ENCODE assay signal across 20 mouse cellular contexts in genomic region chr11:86404590-86404989, GRCm38 (mm10). TPM values are rescaled to one million over a fixed set of nuclear protein-coding genes. Genes with fewer than 3 reads are reported as not detected.
DNase-seq lines count a peak whose midpoint lies in the region; ATAC-seq and TF ChIP-seq lines count a peak whose summit lies in the region.
"Had no signal": no experiment of that assay in that cellular context is flagged by ENCODE, and none has a peak within 500 bp of the region (broad histone marks: within the 10 kb centered on the region; RNA-seq: fewer than 3 reads in every experiment).

No protein-coding gene starts in this region.

- TF ChIP-seq CTCF in hindbrain, postnatal 0 days (IDR thresholded peaks at IDR 0.05; ENCODE audit: low read depth), result no peak
- TF ChIP-seq CTCF in spleen, adult 2 months (IDR thresholded peaks at IDR 0.05; ENCODE audit: extremely low read depth, insufficient read depth, insufficient read length, insufficient replicate concordance), result no peak

- H3K4me2 ChIP-seq in hindbrain, postnatal 0 days (ENCODE audit: low read depth, low read length), result no peak overlapping the region
- H3K4me2 ChIP-seq: embryonic facial prominence, embryonic 12.5 days; forebrain, embryonic 12.5 days; heart, embryonic 12.5 days; hindbrain, embryonic 15.5 days had no signal

- no peak overlapping the region for H3K9ac ChIP-seq in hindbrain, postnatal 0 days (replicated peaks; ENCODE audit: low read length)
- H3K9ac ChIP-seq: embryonic facial prominence, embryonic 12.5 days; forebrain, embryonic 12.5 days; heart, embryonic 12.5 days; hindbrain, embryonic 15.5 days had no signal

- ATAC-seq in hindbrain, postnatal 0 days, result no peak
- ATAC-seq: forebrain, embryonic 16.5 days; inflammation-experienced regulatory T-cells, adult 6 months had no signal

- no peaks in the 10 kb centered on the region for H3K27me3 ChIP-seq in hindbrain, embryonic 10.5 days (ENCODE audit: insufficient read depth, poor library complexity, severe bottlenecking)
- H3K27me3 ChIP-seq in hindbrain, postnatal 0 days (ENCODE audit: insufficient read depth, low read length), result no peaks in the 10 kb centered on the region
- no peaks in the 10 kb centered on the region for H3K27me3 ChIP-seq in spleen, adult 2 months (ENCODE audit: control insufficient read depth, insufficient read depth, low read length)
- H3K27me3 ChIP-seq: embryonic facial prominence, embryonic 12.5 days; heart, embryonic 12.5 days; hindbrain, embryonic 15.5 days had no signal

- no peak for DNase-seq in hindbrain, embryonic 10.5 days (ENCODE audit: low spot score)
- DNase-seq in hindbrain, postnatal 0 days (ENCODE audit: low spot score), result no peak
- no peak for DNase-seq in spleen, adult 2 months (ENCODE audit: low read depth in 1 of 2, low spot score in 2 of 2)
- no peak for DNase-seq in spleen, postnatal 14 days (ENCODE audit: low spot score in 2 of 2)
- DNase-seq in MEL-GATA-1-ER (ENCODE audit: extremely low read depth, low read depth) (peak; percentile 62), MN1 (ENCODE audit: low spot score) (no peak)
- no peak for DNase-seq in embryo, embryonic 10.5 days (ENCODE audit: low spot score)
- DNase-seq: adrenal gland, adult 2 months; adrenal gland, postnatal 25 days; cerebellum, adult 18-20 months; cerebellum, adult 9-11 months; cerebellum, postnatal 36 days; embryo, embryonic 11 days; gastrocnemius, postnatal 25 days had no signal

- peaks cover 14% of the 10 kb centered on the region; the same call in 1 of the 2 replicates for H3K4me1 ChIP-seq in hindbrain, embryonic 10.5 days (replicated peaks)
- H3K4me1 ChIP-seq in hindbrain, postnatal 0 days (ENCODE audit: insufficient read depth, low read length), result no peaks in the 10 kb centered on the region
- peaks cover 17% of the 10 kb centered on the region for H3K4me1 ChIP-seq in spleen, adult 2 months (ENCODE audit: control insufficient read depth, insufficient read depth, insufficient read length)
- H3K4me1 ChIP-seq: embryonic facial prominence, embryonic 12.5 days; hindbrain, embryonic 15.5 days had no signal

- H3K9me3 ChIP-seq in hindbrain, embryonic 10.5 days, result no peaks in the 10 kb centered on the region
- H3K9me3 ChIP-seq in hindbrain, postnatal 0 days (ENCODE audit: low read length), result 0 out of 2 replicates have a peak, but pooled peaks cover 2% of the 10 kb centered on the region
- H3K9me3 ChIP-seq: embryonic facial prominence, embryonic 12.5 days; forebrain, embryonic 12.5 days; heart, embryonic 12.5 days; hindbrain, embryonic 15.5 days had no signal

- no peaks in the 10 kb centered on the region for H3K36me3 ChIP-seq in hindbrain, embryonic 10.5 days
- H3K36me3 ChIP-seq in hindbrain, postnatal 0 days (ENCODE audit: insufficient read depth, low read length), result no peaks in the 10 kb centered on the region
- no peaks in the 10 kb centered on the region for H3K36me3 ChIP-seq in spleen, adult 2 months (ENCODE audit: control insufficient read depth, insufficient read depth, low read length)
- H3K36me3 ChIP-seq: embryonic facial prominence, embryonic 12.5 days; forebrain, embryonic 12.5 days; heart, embryonic 12.5 days; hindbrain, embryonic 15.5 days had no signal

- no peak for TF ChIP-seq POLR2A in spleen, adult 2 months (IDR thresholded peaks at IDR 0.05; ENCODE audit: low read depth, low read length)

- WGBS in hindbrain, embryonic 10.5 days, result 83% methylated on average over 4 of the region's 4 CpGs
- 78% methylated on average over 4 of the region's 4 CpGs for WGBS in hindbrain, postnatal 0 days
- WGBS in spleen, adult 2 months, result 76% methylated on average over 4 of the region's 4 CpGs

- H3K4me3 ChIP-seq in hindbrain, embryonic 10.5 days, result no peak overlapping the region
- H3K4me3 ChIP-seq in hindbrain, postnatal 0 days (ENCODE audit: low read length), result no peak overlapping the region
- H3K4me3 ChIP-seq in spleen, adult 2 months (ENCODE audit: extremely low read depth, insufficient read depth, insufficient read length), result no peak overlapping the region
- H3K4me3 ChIP-seq: embryonic facial prominence, embryonic 12.5 days; forebrain, embryonic 12.5 days; heart, embryonic 12.5 days; hindbrain, embryonic 15.5 days had no signal

- H3K27ac ChIP-seq in hindbrain, embryonic 10.5 days, result peak overlapping the region; percentile 23; the same call in 1 of the 2 replicates
- no peak overlapping the region for H3K27ac ChIP-seq in hindbrain, postnatal 0 days
- H3K27ac ChIP-seq in spleen, adult 2 months (ENCODE audit: insufficient read depth, low read length), result peak overlapping the region; percentile 67
- H3K27ac ChIP-seq: embryonic facial prominence, embryonic 12.5 days; forebrain, embryonic 12.5 days; hindbrain, embryonic 15.5 days had no signal

RNA-seq across cellular contexts. Expression of gene Med13, which starts 47.2 kb away (rescaled TPM):
- 5.9 and 7.4 TPM in 2 replicates for polyA plus RNA-seq in hindbrain, embryonic 10.5 days (2016; fragmentation: Nextera tagmentation; extraction: Ambion mirVana)
- total RNA-seq in hindbrain, postnatal 0 days (2014; rRNA removed), result 55.0 and 59.7 TPM in 2 replicates
- 5.3 and 5.6 TPM in 2 replicates for polyA plus RNA-seq in hindbrain, postnatal 0 days (2015; fragmentation: Nextera tagmentation; extraction: Ambion mirVana)
- 22.3 and 23.2 TPM in 2 replicates for polyA plus RNA-seq in spleen, adult 2 months (2012; rRNA removed)
